Comparison of ENCODE assay signal across 10 mouse cellular contexts in the genomic region with DNA sequence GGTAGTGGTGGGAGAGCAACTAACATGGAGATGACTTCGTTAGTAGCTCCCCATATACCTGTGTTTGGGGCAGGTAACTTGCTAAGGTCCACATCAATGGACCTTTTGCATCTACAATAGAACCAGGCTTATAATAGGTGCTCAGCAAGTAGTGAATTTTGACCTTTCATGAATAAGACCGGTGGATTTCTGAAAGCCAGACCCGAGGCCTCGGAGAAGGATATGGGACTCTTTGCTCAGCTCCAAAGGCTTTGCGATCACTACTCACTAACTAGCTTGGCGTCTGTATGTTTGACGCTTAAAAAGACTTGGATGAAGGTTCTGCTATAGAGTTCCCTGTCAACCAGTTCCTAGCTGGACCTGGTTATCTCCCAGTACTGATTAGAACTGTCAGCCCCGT. TPM values are rescaled to one million over a fixed set of nuclear protein-coding genes. Genes with fewer than 3 reads are reported as not detected.
DNase-seq lines count a peak whose midpoint lies in the region; ATAC-seq and TF ChIP-seq lines count a peak whose summit lies in the region.
"Had no signal": no experiment of that assay in that cellular context is flagged by ENCODE, and none has a peak within 500 bp of the region (broad histone marks: within the 10 kb centered on the region; RNA-seq: fewer than 3 reads in every experiment).

No protein-coding gene starts in this region.

- intact Hi-C loops in heart, postnatal 36 days (cut with DNase I): no loop called here
- intact Hi-C loops in left cerebral cortex, postnatal 36 days (cut with DNase I): loop anchor here (5.0 to 10.0 kb wide), 3 partner anchors 50 to 228 kb away; a partner anchor contains a TSS

- TF ChIP-seq EP300 in heart, postnatal 0 days (IDR thresholded peaks at IDR 0.05; ENCODE audit: low read depth): no peak

- 30% methylated on average over 8 of the region's 8 CpGs for WGBS in heart, postnatal 0 days
- 45% methylated on average over 8 of the region's 8 CpGs for WGBS in embryonic facial prominence, embryonic 14.5 days
- 44% methylated on average over 8 of the region's 8 CpGs for WGBS in hindbrain, postnatal 0 days
- 46% methylated on average over 8 of the region's 8 CpGs for WGBS in midbrain, embryonic 16.5 days

- no peaks in the 10 kb centered on the region for H3K9me3 ChIP-seq in heart, postnatal 0 days (replicated peaks; ENCODE audit: control insufficient read depth, low read length)
- no peaks in the 10 kb centered on the region for H3K9me3 ChIP-seq in embryonic facial prominence, embryonic 14.5 days (ENCODE audit: control insufficient read depth, low read length)
- no peaks in the 10 kb centered on the region for H3K9me3 ChIP-seq in hindbrain, postnatal 0 days (ENCODE audit: low read length)
- no peaks in the 10 kb centered on the region for H3K9me3 ChIP-seq in midbrain, embryonic 16.5 days (replicated peaks; ENCODE audit: control insufficient read depth, low read length, poor library complexity, severe bottlenecking)

- no peak overlapping the region for H3K27ac ChIP-seq in heart, postnatal 0 days (ENCODE audit: low read depth)
- H3K27ac ChIP-seq in embryonic facial prominence, embryonic 14.5 days (replicated peaks; ENCODE audit: low read depth, low read length): no peak overlapping the region
- peak overlapping the region; percentile 82; the same call in 1 of the 2 replicates for H3K27ac ChIP-seq in hindbrain, postnatal 0 days
- H3K27ac ChIP-seq in midbrain, embryonic 16.5 days (ENCODE audit: low read length): peak overlapping the region; percentile 89
- H3K27ac ChIP-seq: macrophage had no signal

- H3K4me2 ChIP-seq in heart, postnatal 0 days (ENCODE audit: low read depth, low read length): no peak overlapping the region
- peak overlapping the region; percentile 91 for H3K4me2 ChIP-seq in embryonic facial prominence, embryonic 14.5 days (ENCODE audit: low read depth, low read length)
- peak overlapping the region; percentile 77 for H3K4me2 ChIP-seq in hindbrain, postnatal 0 days (ENCODE audit: low read depth, low read length)
- H3K4me2 ChIP-seq in midbrain, embryonic 16.5 days (ENCODE audit: low read length): peak overlapping the region; percentile 74

- no peaks in the 10 kb centered on the region for H3K36me3 ChIP-seq in heart, postnatal 0 days (replicated peaks; ENCODE audit: control insufficient read depth, insufficient read depth, low read length)
- no peaks in the 10 kb centered on the region for H3K36me3 ChIP-seq in embryonic facial prominence, embryonic 14.5 days (ENCODE audit: control insufficient read depth, insufficient read depth, low read length)
- no peaks in the 10 kb centered on the region for H3K36me3 ChIP-seq in hindbrain, postnatal 0 days (ENCODE audit: insufficient read depth, low read length)
- H3K36me3 ChIP-seq in midbrain, embryonic 16.5 days (ENCODE audit: control insufficient read depth, insufficient read depth, low read length): no peaks in the 10 kb centered on the region

- H3K9ac ChIP-seq in heart, postnatal 0 days (replicated peaks; ENCODE audit: low read depth, low read length): no peak overlapping the region
- H3K9ac ChIP-seq in embryonic facial prominence, embryonic 14.5 days (ENCODE audit: low read depth, low read length): no peak overlapping the region
- H3K9ac ChIP-seq in hindbrain, postnatal 0 days (replicated peaks; ENCODE audit: low read length): peak overlapping the region; percentile 81
- peak overlapping the region; percentile 87 for H3K9ac ChIP-seq in midbrain, embryonic 16.5 days (ENCODE audit: low read depth, low read length)

- peaks cover 8% of the 10 kb centered on the region; the same call in 1 of the 2 replicates for H3K4me1 ChIP-seq in heart, postnatal 0 days (ENCODE audit: control insufficient read depth, insufficient read depth)
- H3K4me1 ChIP-seq in embryonic facial prominence, embryonic 14.5 days (ENCODE audit: control insufficient read depth, insufficient read depth, low read length): peaks cover 7% of the 10 kb centered on the region
- no peaks in the 10 kb centered on the region for H3K4me1 ChIP-seq in hindbrain, postnatal 0 days (ENCODE audit: insufficient read depth, low read length)
- peaks cover 14% of the 10 kb centered on the region for H3K4me1 ChIP-seq in midbrain, embryonic 16.5 days (ENCODE audit: control insufficient read depth, insufficient read depth, low read length)

- no peak for ATAC-seq in heart, postnatal 0 days (ENCODE audit: insufficient read depth, low read depth)
- no peak for ATAC-seq in embryonic facial prominence, embryonic 14.5 days (ENCODE audit: low read depth)
- ATAC-seq in hindbrain, postnatal 0 days: no peak; the same call in 1 of the 2 replicates
- no peak for ATAC-seq in midbrain, embryonic 16.5 days

- TF ChIP-seq CTCF in heart, postnatal 0 days (IDR thresholded peaks at IDR 0.05; ENCODE audit: low read depth): no peak
- no peak for TF ChIP-seq CTCF in hindbrain, postnatal 0 days (IDR thresholded peaks at IDR 0.05; ENCODE audit: low read depth)

- H3K4me3 ChIP-seq in heart, postnatal 0 days (ENCODE audit: low read depth, low read length): peak overlapping the region; percentile 52; the same call in 1 of the 2 replicates
- peak overlapping the region; percentile 56; the same call in 1 of the 2 replicates for H3K4me3 ChIP-seq in embryonic facial prominence, embryonic 14.5 days (ENCODE audit: low read depth, low read length)
- H3K4me3 ChIP-seq in hindbrain, postnatal 0 days (ENCODE audit: low read length): peak overlapping the region; percentile 58
- H3K4me3 ChIP-seq in midbrain, embryonic 16.5 days (ENCODE audit: low read depth, low read length): peak overlapping the region; percentile 69

- peaks cover 78% of the 10 kb centered on the region for H3K27me3 ChIP-seq in heart, postnatal 0 days (ENCODE audit: control insufficient read depth, insufficient read depth, low read length)
- H3K27me3 ChIP-seq in embryonic facial prominence, embryonic 14.5 days (replicated peaks; ENCODE audit: control insufficient read depth, insufficient read depth, low read length): peaks cover 65% of the 10 kb centered on the region
- H3K27me3 ChIP-seq in hindbrain, postnatal 0 days (ENCODE audit: insufficient read depth, low read length): 0 out of 2 replicates have a peak, but pooled peaks cover 4% of the 10 kb centered on the region
- H3K27me3 ChIP-seq in midbrain, embryonic 16.5 days (ENCODE audit: control insufficient read depth, insufficient read depth, low read depth, low read length): no peaks in the 10 kb centered on the region

- DNase-seq in heart, postnatal 0 days (ENCODE audit: low spot score): no peak
- DNase-seq in heart, postnatal 36 days: no peak
- DNase-seq in embryonic facial prominence, embryonic 14.5 days (ENCODE audit: low spot score): no peak
- DNase-seq in hindbrain, postnatal 0 days (ENCODE audit: low spot score): no peak
- DNase-seq in urinary bladder, postnatal 10 days (ENCODE audit: low spot score): no peak
- no peak for DNase-seq in left cerebral cortex, postnatal 36 days (ENCODE audit: low spot score in 2 of 2)
- no peak for DNase-seq in spleen, postnatal 36 days (ENCODE audit: low spot score in 2 of 2)

RNA-seq across cellular contexts. Expression of a gene that starts 1.2 kb away (rescaled TPM):
- 0.12 TPM in 1 of 2 replicates, not detected in the other for total RNA-seq in heart, postnatal 0 days (2014; rRNA removed; ENCODE audit: low replicate concordance)
- polyA plus RNA-seq in heart, postnatal 0 days (2015; fragmentation: Nextera tagmentation; extraction: Ambion mirVana): 0.36 and 0.51 TPM in 2 replicates
- not detected for total RNA-seq in heart, postnatal 36 days (2021)
- 7.6 and 8.6 TPM in 2 replicates for polyA plus RNA-seq in embryonic facial prominence, embryonic 14.5 days (2014; fragmentation: Nextera tagmentation; extraction: Ambion mirVana)
- total RNA-seq in hindbrain, postnatal 0 days (2014; rRNA removed): 31.3 and 34.8 TPM in 2 replicates
- 50.2 and 53.1 TPM in 2 replicates for polyA plus RNA-seq in hindbrain, postnatal 0 days (2015; fragmentation: Nextera tagmentation; extraction: Ambion mirVana)
- polyA plus RNA-seq in midbrain, embryonic 16.5 days (2015; fragmentation: Nextera tagmentation; extraction: Ambion mirVana): 26.0 and 34.0 TPM in 2 replicates
- total RNA-seq in left cerebral cortex, postnatal 36 days (2021): 10 to 100 TPM; 67.7 to 77.0 TPM
- polyA plus RNA-seq: C2C12, macrophage had no signal

Comparison
In these comparisons a context has a peak if more than half of its experiments do, and no peak if none do; other contexts are left out.
1. H3K27ac ChIP-seq: peak in hindbrain, postnatal 0 days (single experiment) and midbrain, embryonic 16.5 days (single experiment); none in heart, postnatal 0 days (single experiment) and embryonic facial prominence, embryonic 14.5 days (single experiment).
2. H3K9ac ChIP-seq: peak in hindbrain, postnatal 0 days (single experiment) and midbrain, embryonic 16.5 days (single experiment); none in heart, postnatal 0 days (single experiment) and embryonic facial prominence, embryonic 14.5 days (single experiment).
3. RNA of a gene that starts 1.2 kb away (total RNA-seq): 67.7 to 77.0 TPM in left cerebral cortex, postnatal 36 days and 31.3 to 34.8 TPM in hindbrain, postnatal 0 days; not detected in heart, postnatal 36 days and 0.12 TPM in heart, postnatal 0 days; every median in the first group is over 10 times any median in the second.
4. Peak in every context shown above with its lines, with median percentiles within 50 percentile points of each other: H3K4me3 ChIP-seq.